Mouse (Mus musculus) right cerebral cortex, adult 2 months (tissue): ENCODE results near the gene Vwc2l.

ENCODE experiments used
- DNase-seq, 2 experiments: peaks; one replicate each; pipeline ENCODE4 v3.0.0; 2021 to 2022; ENCODE audit warnings: low spot score in 2 of 2

Gene Vwc2l

GRCm38 (mm10) chr1:70725655-70726066 lies at the start of gene Vwc2l:
Vwc2l (plus strand) TSS chr1:70725715.
- peak; percentile 64 to 69 for DNase-seq

DNA sequence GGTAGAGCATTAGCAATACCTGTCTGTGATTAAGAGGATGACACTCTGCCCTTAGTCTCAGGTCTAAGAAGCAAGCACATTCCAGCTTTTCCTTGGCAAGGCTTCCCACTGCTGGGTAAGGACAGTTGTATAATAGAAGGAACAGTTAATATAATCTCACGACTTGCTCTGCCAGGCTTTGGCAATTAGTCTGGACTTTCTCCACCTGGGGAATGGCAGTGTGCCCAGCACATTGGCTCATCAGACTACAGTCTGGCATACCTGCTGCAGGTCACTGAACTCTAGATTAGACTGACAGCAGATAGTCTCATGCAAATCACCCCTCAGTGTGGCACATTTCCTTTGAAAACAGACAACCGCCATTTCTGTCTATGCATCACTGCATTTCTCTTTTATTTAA lies 33.0 kb upstream of the Vwc2l start:
- DNase-seq = no peak

GRCm38 (mm10) chr1:70700270-70700669 lies 25.2 kb upstream of the Vwc2l start:
- DNase-seq = no peak

DNA sequence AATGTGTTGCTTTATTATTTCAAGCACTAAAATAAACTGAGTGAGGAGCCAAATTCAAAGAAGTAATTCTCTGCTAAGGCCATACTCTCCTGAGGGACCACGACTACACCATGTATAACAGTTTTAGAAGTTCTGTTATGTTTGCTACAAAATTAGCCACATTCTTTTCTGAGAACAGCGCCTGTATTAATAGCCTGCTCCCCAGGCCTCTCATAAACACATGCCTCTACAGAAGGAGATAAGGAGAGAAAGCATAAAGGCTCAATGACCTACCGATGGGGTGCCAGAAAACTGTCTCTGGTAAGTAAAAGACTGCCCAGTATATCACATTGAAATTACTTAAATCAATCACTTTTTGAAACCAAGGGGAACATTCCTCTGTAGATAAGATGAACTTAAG lies 21.6 kb upstream of the Vwc2l start:
- no peak for DNase-seq

- DNase-seq = no peak
These were observed 19.7 kb upstream of the Vwc2l start for GRCm38 (mm10) chr1:70705821-70706220.

- DNase-seq = no peak
These were observed 470 bp upstream of the Vwc2l start for GRCm38 (mm10) chr1:70725045-70725444.

DNA sequence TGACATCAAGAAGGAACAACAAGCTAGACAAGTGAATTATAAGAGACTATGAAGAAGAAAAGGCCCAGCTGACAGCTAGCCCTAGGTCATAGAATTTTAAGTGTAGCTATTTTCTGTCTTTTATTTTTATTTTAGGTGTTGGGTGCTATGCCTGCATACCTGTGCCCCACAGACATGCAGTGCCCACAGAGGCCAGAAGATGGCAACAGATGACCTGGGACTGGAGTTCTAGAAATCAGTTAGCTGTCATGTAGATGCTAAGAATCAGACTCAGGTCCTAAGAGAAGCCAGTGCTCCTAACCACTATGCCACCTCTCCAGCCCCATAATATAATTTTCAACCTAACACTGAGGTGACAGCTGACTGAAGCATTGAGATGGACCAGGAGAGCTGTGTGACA lies 61.6 kb downstream of the Vwc2l start:
- no peak for DNase-seq

DNA sequence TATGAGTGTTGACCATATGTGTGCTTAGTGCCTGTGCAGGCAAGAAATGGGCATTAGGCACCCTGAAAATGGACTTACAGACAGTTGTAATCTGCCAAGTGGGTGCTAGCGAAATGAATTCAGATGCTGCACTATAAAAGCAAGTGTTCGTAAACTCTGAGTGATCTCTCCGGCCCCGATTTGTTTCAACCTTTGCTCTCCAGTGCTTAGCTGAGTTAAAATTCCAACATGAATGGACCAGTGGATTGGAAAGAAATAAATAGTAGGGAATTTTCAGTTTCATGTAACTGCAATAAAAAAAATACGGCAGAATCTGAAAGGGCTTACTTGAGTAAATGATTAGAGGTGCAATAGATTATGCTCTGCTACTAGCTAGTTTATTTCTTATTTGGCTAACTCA lies 66.1 kb downstream of the Vwc2l start:
- DNase-seq = no peak

- peak in 1 of 2 experiments; percentile 4 for DNase-seq
These were observed 69.6 kb downstream of the Vwc2l start for GRCm38 (mm10) chr1:70795094-70795493.

GRCm38 (mm10) chr1:70803401-70803800 lies 77.9 kb downstream of the Vwc2l start:
- peak in 1 of 2 experiments; percentile 7 for DNase-seq

GRCm38 (mm10) chr1:70823111-70823510 lies 97.6 kb downstream of the Vwc2l start:
- DNase-seq = no peak

DNA sequence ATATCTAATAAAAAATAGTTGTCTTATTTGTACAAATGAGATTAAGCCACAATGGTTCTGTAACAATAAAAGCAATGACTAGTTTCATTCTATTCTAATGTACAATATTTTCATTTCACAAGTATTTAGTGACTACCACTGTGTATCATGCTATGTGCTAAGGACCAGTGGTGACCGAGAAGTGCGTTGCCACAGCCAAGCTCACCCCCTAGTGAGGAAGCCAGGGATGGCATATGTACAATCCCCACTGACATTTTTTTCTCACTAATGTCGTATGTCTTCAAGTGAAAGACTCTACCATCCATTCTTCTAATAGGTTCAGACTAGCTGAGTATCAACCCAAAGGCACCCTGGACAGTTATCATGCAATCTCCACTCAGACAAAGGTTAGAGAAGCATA lies 107.7 kb downstream of the Vwc2l start:
- DNase-seq = no peak

- no peak for DNase-seq
These were observed 116.7 kb downstream of the Vwc2l start for GRCm38 (mm10) chr1:70842222-70842621.

GRCm38 (mm10) chr1:70845276-70845675 lies 119.8 kb downstream of the Vwc2l start:
- DNase-seq = no peak

DNA sequence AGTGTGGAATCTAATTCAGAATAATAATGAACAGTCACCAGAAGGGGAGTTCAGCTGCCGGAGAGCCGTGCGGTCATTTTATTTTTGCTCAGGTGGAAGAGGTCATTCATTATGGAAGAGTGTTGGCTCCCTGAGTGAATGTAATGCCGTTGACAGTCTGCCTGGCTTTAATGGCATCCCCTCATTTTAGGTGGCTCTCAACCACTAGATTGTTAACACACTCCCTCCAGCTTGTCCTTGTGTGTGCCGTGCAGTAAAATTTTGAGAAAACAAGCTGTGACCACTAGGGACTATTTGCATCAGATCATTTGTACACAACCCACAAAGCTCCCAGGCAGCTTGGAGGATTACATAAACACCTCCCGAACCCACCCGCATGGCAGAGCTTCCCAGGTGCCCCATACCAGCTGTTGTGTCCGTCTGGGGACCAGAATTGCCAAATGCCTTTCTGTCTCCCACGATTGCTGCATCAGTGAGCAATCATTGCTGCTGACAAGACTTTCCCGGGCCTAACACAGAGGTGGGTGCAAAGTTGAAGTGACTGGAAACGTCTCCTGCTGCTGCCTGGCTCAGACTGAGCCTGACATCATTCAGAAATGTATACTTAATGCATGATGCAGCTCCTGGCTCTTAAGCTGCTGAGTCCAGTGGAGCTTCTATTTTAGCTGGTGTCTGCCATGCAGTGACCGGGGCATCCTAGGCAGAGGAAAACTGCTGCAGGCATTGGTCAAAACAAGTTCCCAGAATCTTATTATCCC lies 126.3 kb downstream of the Vwc2l start:
- peak; percentile 45 to 46 for DNase-seq

- no peak for DNase-seq
These were observed 127.9 kb downstream of the Vwc2l start for GRCm38 (mm10) chr1:70853446-70853845.

DNA sequence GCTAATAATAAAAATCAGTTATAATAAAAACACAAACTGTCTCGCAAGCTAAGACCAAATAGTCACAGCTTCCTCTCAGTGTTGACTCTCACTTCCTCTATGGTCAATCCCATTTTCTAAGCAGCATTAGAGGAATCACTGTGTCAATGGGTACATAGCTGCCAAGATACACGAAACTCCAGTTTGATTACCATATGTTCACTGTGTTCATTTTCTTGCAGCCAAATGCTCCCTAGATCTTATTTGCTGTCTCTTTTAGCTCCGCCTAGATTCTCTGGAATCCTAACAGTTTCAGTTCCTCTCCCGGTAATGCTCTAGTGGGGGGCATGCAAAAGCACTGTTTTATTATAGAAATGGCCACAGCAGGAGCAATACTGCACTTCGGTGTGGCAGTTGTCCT lies 130.4 kb downstream of the Vwc2l start:
- DNase-seq = no peak

- peak; percentile 19 to 27 for DNase-seq
These were observed 136.2 kb downstream of the Vwc2l start for GRCm38 (mm10) chr1:70861672-70862071.

GRCm38 (mm10) chr1:70866137-70866536 lies 140.6 kb downstream of the Vwc2l start:
- no peak for DNase-seq

- no peak for DNase-seq
These were observed 155.0 kb downstream of the Vwc2l start for GRCm38 (mm10) chr1:70880496-70880895.

DNA sequence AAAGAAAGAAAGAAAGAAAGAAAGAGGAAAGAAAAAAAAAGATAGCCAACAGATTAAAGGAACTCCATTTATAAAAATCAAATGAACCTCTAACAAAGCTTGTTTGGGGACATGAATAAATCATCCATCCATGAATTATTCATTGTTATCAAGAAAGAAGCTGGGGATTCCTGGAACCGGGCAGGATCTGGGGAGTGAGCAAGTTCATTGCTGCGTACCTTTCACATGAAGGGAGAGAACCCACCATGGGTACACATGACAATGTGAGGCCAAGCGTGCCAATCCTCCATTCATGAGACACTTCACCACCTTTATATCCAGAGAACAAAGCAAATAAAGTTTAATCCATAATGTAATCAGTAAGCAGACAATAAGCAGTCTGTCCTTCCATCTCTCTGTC lies 155.8 kb downstream of the Vwc2l start:
- no peak for DNase-seq

DNA sequence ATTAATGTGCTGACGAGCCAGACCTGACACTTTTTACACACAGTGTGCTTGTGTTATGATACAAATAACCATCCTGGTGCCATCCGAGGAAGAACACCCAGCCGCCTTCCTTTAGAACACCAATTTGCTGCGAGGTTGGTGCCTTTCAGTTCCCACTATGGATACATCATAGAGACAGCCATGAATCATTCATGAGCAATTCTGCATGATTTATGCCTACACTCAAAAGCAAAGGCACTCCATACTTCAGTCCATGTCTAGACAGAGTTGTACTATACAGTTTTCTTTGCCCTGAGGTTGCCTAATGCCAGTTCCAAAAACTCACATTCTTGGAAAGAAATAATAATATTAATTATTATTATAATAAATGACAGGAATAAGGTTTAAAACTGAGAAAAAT lies 158.6 kb downstream of the Vwc2l start:
- no peak for DNase-seq

DNA sequence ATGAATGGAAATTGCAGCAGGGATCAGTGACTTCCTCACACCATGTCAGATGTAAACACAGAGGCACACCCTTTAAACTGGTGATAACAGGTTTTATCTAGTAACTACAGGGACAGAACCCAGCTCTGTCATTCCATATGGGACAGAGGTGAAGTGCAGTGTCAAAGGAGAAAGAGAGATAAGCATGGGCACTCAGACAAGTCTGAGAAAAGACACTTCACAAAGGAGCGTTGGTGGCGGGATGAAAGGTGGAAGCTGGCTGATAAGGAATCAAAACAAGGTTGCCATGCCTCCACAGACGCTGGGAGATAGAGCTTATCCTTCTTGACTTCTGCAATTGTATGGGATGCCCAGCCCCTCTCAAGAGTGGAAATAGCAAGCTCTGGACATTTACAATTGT lies 176.8 kb downstream of the Vwc2l start:
- DNase-seq = no peak

DNA sequence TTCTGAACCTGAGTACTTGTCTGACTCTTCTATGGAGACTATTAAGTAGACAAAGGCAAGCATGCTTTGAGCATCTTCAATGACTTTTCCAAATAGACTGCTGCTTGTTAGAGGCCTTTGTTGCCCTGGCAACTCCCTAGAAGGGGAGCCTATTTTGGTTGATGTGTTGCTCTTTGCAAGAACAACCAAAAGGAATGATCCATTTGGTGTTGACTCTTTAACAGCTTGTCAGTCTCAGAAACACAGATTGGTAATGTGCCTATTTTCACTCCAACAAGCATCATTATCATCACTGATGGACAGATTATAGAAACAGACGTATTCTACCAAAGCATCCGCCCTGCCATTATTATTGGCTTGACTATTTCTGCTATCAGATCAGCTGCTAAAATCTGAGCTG lies 181.9 kb downstream of the Vwc2l start:
- no peak for DNase-seq
